8 mouse cellular contexts compared by ENCODE assay signal in the genomic region with DNA sequence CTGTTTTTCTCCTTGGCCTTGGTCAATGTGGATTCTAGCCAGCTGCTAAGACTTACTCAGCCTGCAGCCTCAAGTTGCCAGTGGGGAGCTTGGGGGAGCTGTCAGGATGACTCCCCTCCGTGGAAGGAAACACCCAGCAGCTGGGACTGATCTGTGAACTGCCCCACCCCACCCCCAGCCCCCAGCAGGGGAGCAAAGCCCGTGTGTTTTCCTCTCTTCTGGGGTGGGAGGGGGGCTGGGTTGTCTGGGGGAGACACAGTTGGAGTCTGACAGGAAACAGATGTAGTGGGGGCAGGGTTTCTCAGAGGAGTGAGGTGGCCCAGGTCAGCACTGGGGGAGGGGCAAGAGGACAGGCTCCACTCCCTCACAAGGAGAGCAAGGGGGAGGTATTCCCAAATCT. TPM values are rescaled to one million over a fixed set of nuclear protein-coding genes. Genes with fewer than 3 reads are reported as not detected.
DNase-seq lines count a peak whose midpoint lies in the region; ATAC-seq and TF ChIP-seq lines count a peak whose summit lies in the region.

No protein-coding gene starts in this region.

- no peak overlapping the region for H3K4me2 ChIP-seq in liver, embryonic 12.5 days
- H3K4me2 ChIP-seq in embryonic facial prominence, embryonic 15.5 days (replicated peaks): no peak overlapping the region
- no peak overlapping the region for H3K4me2 ChIP-seq in kidney, postnatal 0 days (ENCODE audit: low read length)
- no peak overlapping the region for H3K4me2 ChIP-seq in stomach, embryonic 14.5 days (replicated peaks; ENCODE audit: low read depth, low read length)

- TF ChIP-seq CTCF in kidney, postnatal 0 days (IDR thresholded peaks at IDR 0.05; ENCODE audit: low read depth): no peak

- no peaks in the 10 kb centered on the region for H3K27me3 ChIP-seq in liver, embryonic 12.5 days (replicated peaks)
- H3K27me3 ChIP-seq in embryonic facial prominence, embryonic 15.5 days: no peaks in the 10 kb centered on the region
- H3K27me3 ChIP-seq in kidney, postnatal 0 days (ENCODE audit: insufficient read depth, low read length): no peaks in the 10 kb centered on the region
- H3K27me3 ChIP-seq in stomach, embryonic 14.5 days (ENCODE audit: control insufficient read depth, insufficient read depth, low read length): no peaks in the 10 kb centered on the region

- WGBS in liver, embryonic 12.5 days (ENCODE audit: insufficient replicate concordance): 3% methylated on average over 2 of the region's 2 CpGs
- 0% methylated on average over 2 of the region's 2 CpGs for WGBS in embryonic facial prominence, embryonic 15.5 days
- 3% methylated on average over 2 of the region's 2 CpGs for WGBS in kidney, postnatal 0 days
- 5% methylated on average over 2 of the region's 2 CpGs for WGBS in stomach, embryonic 14.5 days

- H3K4me1 ChIP-seq in liver, embryonic 12.5 days: peaks cover 19% of the 10 kb centered on the region
- H3K4me1 ChIP-seq in embryonic facial prominence, embryonic 15.5 days: peaks cover 32% of the 10 kb centered on the region
- H3K4me1 ChIP-seq in kidney, postnatal 0 days (replicated peaks; ENCODE audit: insufficient read depth, low read length): peaks cover 22% of the 10 kb centered on the region
- peaks cover 28% of the 10 kb centered on the region for H3K4me1 ChIP-seq in stomach, embryonic 14.5 days (ENCODE audit: control insufficient read depth, insufficient read depth, low read length)

- DNase-seq in liver: peak; percentile 53
- DNase-seq in kidney, postnatal 0 days (ENCODE audit: low spot score): peak; percentile 89
- DNase-seq in cerebellum, adult 8-10 months: no peak

- no peak for ATAC-seq in liver, embryonic 12.5 days
- peak; percentile 55; the same call in 1 of the 2 replicates for ATAC-seq in embryonic facial prominence, embryonic 15.5 days (ENCODE audit: insufficient number of reproducible peaks, low FRiP score, low TSS enrichment, low read depth)
- ATAC-seq in kidney, postnatal 0 days (replicated peaks; ENCODE audit: low FRiP score, low read depth): peak; percentile 74
- ATAC-seq in stomach, embryonic 14.5 days (ENCODE audit: insufficient number of reproducible peaks, insufficient read depth, low FRiP score, low read depth): peak; percentile 75
- ATAC-seq in inflammation-experienced regulatory T-cells, adult 6 months: no peak
- no peak for ATAC-seq in erythroblast, adult 5-6 weeks (replicated peaks; ENCODE audit: low FRiP score, poor library complexity, severe bottlenecking)

- 0 out of 2 replicates have a peak, but pooled peaks cover 4% of the 10 kb centered on the region for H3K36me3 ChIP-seq in liver, embryonic 12.5 days
- peaks cover 17% of the 10 kb centered on the region; the same call in 1 of the 2 replicates for H3K36me3 ChIP-seq in embryonic facial prominence, embryonic 15.5 days
- H3K36me3 ChIP-seq in kidney, postnatal 0 days (ENCODE audit: insufficient read depth, low read length): no peaks in the 10 kb centered on the region
- H3K36me3 ChIP-seq in stomach, embryonic 14.5 days (ENCODE audit: control insufficient read depth, insufficient read depth, low read length): peaks cover 21% of the 10 kb centered on the region

- H3K9ac ChIP-seq in liver, embryonic 12.5 days: no peak overlapping the region
- no peak overlapping the region for H3K9ac ChIP-seq in embryonic facial prominence, embryonic 15.5 days
- no peak overlapping the region for H3K9ac ChIP-seq in kidney, postnatal 0 days (ENCODE audit: low read depth, low read length)
- no peak overlapping the region for H3K9ac ChIP-seq in stomach, embryonic 14.5 days (replicated peaks; ENCODE audit: low read depth, low read length)

- H3K27ac ChIP-seq in liver, embryonic 12.5 days: no peak overlapping the region
- H3K27ac ChIP-seq in embryonic facial prominence, embryonic 15.5 days (replicated peaks): peak overlapping the region; percentile 71
- peak overlapping the region; percentile 77 for H3K27ac ChIP-seq in kidney, postnatal 0 days
- H3K27ac ChIP-seq in stomach, embryonic 14.5 days (ENCODE audit: low read length): peak overlapping the region; percentile 91

- no peaks in the 10 kb centered on the region for H3K9me3 ChIP-seq in liver, embryonic 12.5 days (replicated peaks)
- H3K9me3 ChIP-seq in embryonic facial prominence, embryonic 15.5 days (replicated peaks): no peaks in the 10 kb centered on the region
- no peaks in the 10 kb centered on the region for H3K9me3 ChIP-seq in kidney, postnatal 0 days (replicated peaks; ENCODE audit: low read length)
- H3K9me3 ChIP-seq in stomach, embryonic 14.5 days (ENCODE audit: control insufficient read depth, low read depth, low read length): no peaks in the 10 kb centered on the region

- H3K4me3 ChIP-seq in liver, embryonic 12.5 days: no peak overlapping the region
- H3K4me3 ChIP-seq in embryonic facial prominence, embryonic 15.5 days (replicated peaks): no peak overlapping the region
- H3K4me3 ChIP-seq in kidney, postnatal 0 days (replicated peaks; ENCODE audit: low read depth, low read length): no peak overlapping the region
- no peak overlapping the region for H3K4me3 ChIP-seq in stomach, embryonic 14.5 days (ENCODE audit: low read depth, low read length)

RNA-seq across cellular contexts. Expression of gene Ppif, which starts 24.5 kb away (rescaled TPM):
- 46.8 and 48.4 TPM in 2 replicates for polyA plus RNA-seq in liver, embryonic 12.5 days (2016; fragmentation: Nextera tagmentation; extraction: Ambion mirVana)
- polyA plus RNA-seq in embryonic facial prominence, embryonic 15.5 days (2015; fragmentation: Nextera tagmentation; extraction: Ambion mirVana): 25.3 and 30.6 TPM in 2 replicates
- 56.5 and 61.2 TPM in 2 replicates for polyA plus RNA-seq in kidney, postnatal 0 days (2015; fragmentation: Nextera tagmentation; extraction: Ambion mirVana)
- 48.1 and 48.3 TPM in 2 replicates for polyA plus RNA-seq in stomach, embryonic 14.5 days (2014; fragmentation: Nextera tagmentation; extraction: Ambion mirVana)
- polyA plus RNA-seq in inflammation-experienced regulatory T-cells, adult 6 months (2017; shearing (Covaris generic)): 10 to 100 TPM; 19.9 to 30.3 (median 23.0) TPM
- 11.7 and 16.5 TPM in 2 replicates for total RNA-seq in erythroblast, adult 5-6 weeks (2015; ENCODE audit: low replicate concordance)
- 2.6 and 4.7 TPM in 2 replicates for total RNA-seq in erythroblast, adult 5-6 weeks (2017; ENCODE audit: low replicate concordance)

RNA-seq across cellular contexts. Expression of gene Zcchc24, which starts 50.4 kb away (rescaled TPM):
- polyA plus RNA-seq in liver, embryonic 12.5 days (2016; fragmentation: Nextera tagmentation; extraction: Ambion mirVana): 6.9 and 7.8 TPM in 2 replicates
- polyA plus RNA-seq in embryonic facial prominence, embryonic 15.5 days (2015; fragmentation: Nextera tagmentation; extraction: Ambion mirVana): 34.0 and 35.2 TPM in 2 replicates
- polyA plus RNA-seq in kidney, postnatal 0 days (2015; fragmentation: Nextera tagmentation; extraction: Ambion mirVana): 15.7 and 15.9 TPM in 2 replicates
- 29.5 and 32.4 TPM in 2 replicates for polyA plus RNA-seq in stomach, embryonic 14.5 days (2014; fragmentation: Nextera tagmentation; extraction: Ambion mirVana)
- under 1 TPM; 0.11 to 0.28 (median 0.23) TPM for polyA plus RNA-seq in inflammation-experienced regulatory T-cells, adult 6 months (2017; shearing (Covaris generic))
- total RNA-seq in erythroblast, adult 5-6 weeks (2015; ENCODE audit: low replicate concordance): 2.7 TPM in 1 of 2 replicates, not detected in the other
- total RNA-seq in erythroblast, adult 5-6 weeks (2017; ENCODE audit: low replicate concordance): 0.94 and 0.98 TPM in 2 replicates

Comparison
In these comparisons a context has a peak if more than half of its experiments do, and no peak if none do; other contexts are left out.
1. ATAC-seq: peak in embryonic facial prominence, embryonic 15.5 days (single experiment), kidney, postnatal 0 days (single experiment) and stomach, embryonic 14.5 days (single experiment); none in liver, embryonic 12.5 days (single experiment), inflammation-experienced regulatory T-cells, adult 6 months (single experiment) and erythroblast, adult 5-6 weeks (single experiment).